Mouse (Mus musculus): Measurements from ENCODE around the gene Abat. TPM values are rescaled to one million over a fixed set of nuclear protein-coding genes. Genes with fewer than 3 reads are reported as not detected.
A peak's percentile ranks its signal among the peaks of the same experiment; 100 is the strongest.

The Abat gene
- polyA plus RNA-seq, 1 experiment: 9.5 TPM

- Histone ChIP-seq H3K4me1 (replicated peaks; ENCODE audit: control insufficient read depth, insufficient read depth, low read length) (peaks cover 16% of the 10 kb centered on the region), H3K27ac (ENCODE audit: control insufficient read depth, insufficient read depth, low read length) (no peak overlapping the region), H3K4me3 (ENCODE audit: control insufficient read depth, insufficient read depth, low read length) (no peak overlapping the region), H3K36me3 (ENCODE audit: control insufficient read depth, insufficient read depth, low read length) (no peaks in the 10 kb centered on the region), H3K27me3 (ENCODE audit: control insufficient read depth, insufficient read depth, low read length) (no peaks in the 10 kb centered on the region)
- 91% methylated on average over 2 of the region's 2 CpGs for WGBS
- TF ChIP-seq CTCF (IDR thresholded peaks at IDR 0.05; ENCODE audit: borderline replicate concordance, control insufficient read depth, extremely low read depth, insufficient read depth, low read length, poor library complexity) (no peak), POLR2A (IDR thresholded peaks at IDR 0.05; ENCODE audit: control insufficient read depth, extremely low read depth, insufficient read depth, low read length, poor library complexity) (no peak)
- no peak for DNase-seq
Measured at GRCm38 (mm10) chr16:8630419-8630818, 117.2 kb downstream of the Abat start.

- no peaks in the 10 kb centered on the region for H3K27me3 ChIP-seq (ENCODE audit: control insufficient read depth, insufficient read depth, low read length)
- no peaks in the 10 kb centered on the region for H3K36me3 ChIP-seq (ENCODE audit: control insufficient read depth, insufficient read depth, low read length)
- no peak overlapping the region for H3K27ac ChIP-seq (ENCODE audit: control insufficient read depth, insufficient read depth, low read length)
- H3K4me3 ChIP-seq (ENCODE audit: control insufficient read depth, insufficient read depth, low read length): no peak overlapping the region
- peaks cover 23% of the 10 kb centered on the region for H3K4me1 ChIP-seq (replicated peaks; ENCODE audit: control insufficient read depth, insufficient read depth, low read length)
- WGBS: 10% methylated on average over 5 of the region's 5 CpGs
- peak; percentile 21 for DNase-seq
- TF ChIP-seq POLR2A (IDR thresholded peaks at IDR 0.05; ENCODE audit: control insufficient read depth, extremely low read depth, insufficient read depth, low read length, poor library complexity): no peak
- no peak for TF ChIP-seq CTCF (IDR thresholded peaks at IDR 0.05; ENCODE audit: borderline replicate concordance, control insufficient read depth, extremely low read depth, insufficient read depth, low read length, poor library complexity)
Measured at GRCm38 (mm10) chr16:8631428-8631827, 118.2 kb downstream of the Abat start.

- DNase-seq: no peak
- Histone ChIP-seq H3K27me3 (ENCODE audit: control insufficient read depth, insufficient read depth, low read length) (no peaks in the 10 kb centered on the region), H3K27ac (ENCODE audit: control insufficient read depth, insufficient read depth, low read length) (peak overlapping the region; percentile 64), H3K4me1 (replicated peaks; ENCODE audit: control insufficient read depth, insufficient read depth, low read length) (peaks cover 25% of the 10 kb centered on the region), H3K36me3 (ENCODE audit: control insufficient read depth, insufficient read depth, low read length) (no peaks in the 10 kb centered on the region), H3K4me3 (ENCODE audit: control insufficient read depth, insufficient read depth, low read length) (peak overlapping the region; percentile 97)
- WGBS: 1% methylated on average over 13 of the region's 13 CpGs
- no peak for TF ChIP-seq CTCF (IDR thresholded peaks at IDR 0.05; ENCODE audit: borderline replicate concordance, control insufficient read depth, extremely low read depth, insufficient read depth, low read length, poor library complexity)
- no peak for TF ChIP-seq POLR2A (IDR thresholded peaks at IDR 0.05; ENCODE audit: control insufficient read depth, extremely low read depth, insufficient read depth, low read length, poor library complexity)
Measured at GRCm38 (mm10) chr16:8636867-8637216, 123.6 kb downstream of the Abat start.

GRCm38 (mm10) chr16:8637217-8638051, 124.2 kb downstream of the Abat start, which contains the start of the genes Pmm2 and Tmem186:
TSS of gene Pmm2 (plus strand) at chr16:8637674.
TSS of gene Tmem186 (minus strand) at chr16:8637712.
- H3K4me3 ChIP-seq (ENCODE audit: control insufficient read depth, insufficient read depth, low read length): peak within 1 kb of the TSS; percentile 97
- H3K36me3 ChIP-seq (ENCODE audit: control insufficient read depth, insufficient read depth, low read length): no peaks in the 10 kb centered on the region; the same call in 1 of the 2 replicates
- peak within 1 kb of the TSS; percentile 64 for H3K27ac ChIP-seq (ENCODE audit: control insufficient read depth, insufficient read depth, low read length)
- DNase-seq: peak; percentile 73
- H3K4me1 ChIP-seq (replicated peaks; ENCODE audit: control insufficient read depth, insufficient read depth, low read length): peaks cover 22% of the 10 kb centered on the region
- H3K27me3 ChIP-seq (ENCODE audit: control insufficient read depth, insufficient read depth, low read length): no peaks in the 10 kb centered on the region
- WGBS: under 1% methylated on average over 59 of the region's 59 CpGs
- TF ChIP-seq CTCF (IDR thresholded peaks at IDR 0.05; ENCODE audit: borderline replicate concordance, control insufficient read depth, extremely low read depth, insufficient read depth, low read length, poor library complexity): no peak
- TF ChIP-seq POLR2A (IDR thresholded peaks at IDR 0.05; ENCODE audit: control insufficient read depth, extremely low read depth, insufficient read depth, low read length, poor library complexity): peak; percentile 41

GRCm38 (mm10) chr16:8638131-8638530, 124.9 kb downstream of the Abat start:
- Histone ChIP-seq H3K4me3 (ENCODE audit: control insufficient read depth, insufficient read depth, low read length) (peak overlapping the region; percentile 97), H3K36me3 (ENCODE audit: control insufficient read depth, insufficient read depth, low read length) (peaks cover 5% of the 10 kb centered on the region), H3K27ac (ENCODE audit: control insufficient read depth, insufficient read depth, low read length) (peak overlapping the region; percentile 64; the same call in 1 of the 2 replicates), H3K4me1 (replicated peaks; ENCODE audit: control insufficient read depth, insufficient read depth, low read length) (peaks cover 20% of the 10 kb centered on the region), H3K27me3 (ENCODE audit: control insufficient read depth, insufficient read depth, low read length) (no peaks in the 10 kb centered on the region)
- TF ChIP-seq CTCF (IDR thresholded peaks at IDR 0.05; ENCODE audit: borderline replicate concordance, control insufficient read depth, extremely low read depth, insufficient read depth, low read length, poor library complexity) (no peak), POLR2A (IDR thresholded peaks at IDR 0.05; ENCODE audit: control insufficient read depth, extremely low read depth, insufficient read depth, low read length, poor library complexity) (no peak)
- DNase-seq: no peak
- WGBS: 25% methylated on average over 7 of the region's 7 CpGs

GRCm38 (mm10) chr16:8639466-8640191, 126.4 kb downstream of the Abat start:
- WGBS: 43% methylated on average over 11 of the region's 11 CpGs
- H3K4me1 ChIP-seq (replicated peaks; ENCODE audit: control insufficient read depth, insufficient read depth, low read length): peaks cover 20% of the 10 kb centered on the region
- no peak overlapping the region for H3K4me3 ChIP-seq (ENCODE audit: control insufficient read depth, insufficient read depth, low read length)
- peaks cover 18% of the 10 kb centered on the region for H3K36me3 ChIP-seq (ENCODE audit: control insufficient read depth, insufficient read depth, low read length)
- H3K27ac ChIP-seq (ENCODE audit: control insufficient read depth, insufficient read depth, low read length): no peak overlapping the region
- no peak for DNase-seq
- H3K27me3 ChIP-seq (ENCODE audit: control insufficient read depth, insufficient read depth, low read length): no peaks in the 10 kb centered on the region
- TF ChIP-seq CTCF (IDR thresholded peaks at IDR 0.05; ENCODE audit: borderline replicate concordance, control insufficient read depth, extremely low read depth, insufficient read depth, low read length, poor library complexity) (no peak), POLR2A (IDR thresholded peaks at IDR 0.05; ENCODE audit: control insufficient read depth, extremely low read depth, insufficient read depth, low read length, poor library complexity) (no peak)

All from thymus, adult 2 months (tissue).